ENCODE assay signal across 9 mouse cellular contexts in genomic region chr8:106405810-106406209, GRCm38 (mm10). TPM values are rescaled to one million over a fixed set of nuclear protein-coding genes. Genes with fewer than 3 reads are reported as not detected.
DNase-seq lines count a peak whose midpoint lies in the region; ATAC-seq and TF ChIP-seq lines count a peak whose summit lies in the region.
"Had no signal": no experiment of that assay in that cellular context is flagged by ENCODE, and none has a peak within 500 bp of the region (broad histone marks: within the 10 kb centered on the region; RNA-seq: fewer than 3 reads in every experiment).

No protein-coding gene starts in this region.

- no peak for TF ChIP-seq EP300 in heart, adult 2 months (IDR thresholded peaks at IDR 0.05; ENCODE audit: insufficient read depth, low read depth, low read length)

- no peak overlapping the region for H3K9ac ChIP-seq in kidney, embryonic 14.5 days (ENCODE audit: low read depth, low read length)
- H3K9ac ChIP-seq in heart, adult 2 months (ENCODE audit: low read depth, low read length) = no peak overlapping the region
- H3K9ac ChIP-seq in midbrain, embryonic 13.5 days (replicated peaks) = no peak overlapping the region

- peak; percentile 32 for DNase-seq in kidney, adult 11 months
- peak; percentile 41 for DNase-seq in cerebellum, adult 9-11 months
- DNase-seq in heart, adult 2 months = peak; percentile 41 to 46
- peak; percentile 43 for DNase-seq in kidney, postnatal 10 days
- no peak for DNase-seq in layer of hippocampus, postnatal 10 days (ENCODE audit: low spot score in 2 of 2)
- no peak for DNase-seq in right cerebral cortex, postnatal 4 days

- ATAC-seq in kidney, embryonic 14.5 days (ENCODE audit: low FRiP score, low TSS enrichment) = no peak
- no peak for ATAC-seq in midbrain, embryonic 13.5 days

- intact Hi-C loops in heart, adult 2 months (cut with DNase I) = no loop called here

- no peaks in the 10 kb centered on the region for H3K79me2 ChIP-seq in heart, adult 2 months (replicated peaks; ENCODE audit: control insufficient read depth, insufficient read depth, low read length)

- 56% methylated on average over 16 of the region's 16 CpGs for WGBS in kidney, embryonic 14.5 days
- 38% methylated on average over 16 of the region's 16 CpGs for WGBS in heart, adult 2 months
- WGBS in midbrain, embryonic 13.5 days = 79% methylated on average over 16 of the region's 16 CpGs

- no peak overlapping the region for H3K27ac ChIP-seq in kidney, embryonic 14.5 days (ENCODE audit: low read depth, low read length)
- peak overlapping the region; percentile 61 for H3K27ac ChIP-seq in heart, adult 2 months
- H3K27ac ChIP-seq in midbrain, embryonic 13.5 days = no peak overlapping the region

- no peaks in the 10 kb centered on the region for H3K36me3 ChIP-seq in kidney, embryonic 14.5 days (ENCODE audit: control insufficient read depth, insufficient read depth, low read length)
- no peaks in the 10 kb centered on the region for H3K36me3 ChIP-seq in heart, adult 2 months (ENCODE audit: control insufficient read depth, insufficient read depth, low read length)
- H3K36me3 ChIP-seq in midbrain, embryonic 13.5 days = no peaks in the 10 kb centered on the region

- H3K27me3 ChIP-seq in kidney, embryonic 14.5 days (ENCODE audit: control insufficient read depth, insufficient read depth, low read length) = no peaks in the 10 kb centered on the region
- H3K27me3 ChIP-seq in heart, adult 2 months (ENCODE audit: control insufficient read depth, insufficient read depth, low read length) = no peaks in the 10 kb centered on the region
- no peaks in the 10 kb centered on the region for H3K27me3 ChIP-seq in midbrain, embryonic 13.5 days

- peaks cover 12% of the 10 kb centered on the region; the same call in 1 of the 2 replicates for H3K4me1 ChIP-seq in kidney, embryonic 14.5 days (ENCODE audit: control insufficient read depth, insufficient read depth, low read length)
- H3K4me1 ChIP-seq in heart, adult 2 months (ENCODE audit: control insufficient read depth, insufficient read depth, low read length) = peaks cover 4% of the 10 kb centered on the region
- peaks cover 3% of the 10 kb centered on the region; the same call in 1 of the 2 replicates for H3K4me1 ChIP-seq in midbrain, embryonic 13.5 days (replicated peaks)

- H3K4me2 ChIP-seq in kidney, embryonic 14.5 days (replicated peaks; ENCODE audit: low read depth, low read length) = no peak overlapping the region
- no peak overlapping the region for H3K4me2 ChIP-seq in midbrain, embryonic 13.5 days (replicated peaks)
- H3K4me2 ChIP-seq: midbrain, embryonic 11.5 days had no signal

- no peaks in the 10 kb centered on the region for H3K9me3 ChIP-seq in kidney, embryonic 14.5 days (ENCODE audit: control insufficient read depth, low read length)
- no peaks in the 10 kb centered on the region for H3K9me3 ChIP-seq in midbrain, embryonic 13.5 days

- TF ChIP-seq CTCF in heart, adult 2 months (IDR thresholded peaks at IDR 0.05) = no peak

- no peak for TF ChIP-seq POLR2A in heart, adult 2 months (IDR thresholded peaks at IDR 0.05; ENCODE audit: insufficient read depth, low read depth, low read length)

- no peak overlapping the region for H3K4me3 ChIP-seq in kidney, embryonic 14.5 days (ENCODE audit: low read length)
- H3K4me3 ChIP-seq in heart, adult 2 months = peak overlapping the region; percentile 3; the same call in 1 of the 2 replicates
- H3K4me3 ChIP-seq in midbrain, embryonic 13.5 days (replicated peaks) = no peak overlapping the region

RNA-seq across cellular contexts. Expression of gene Zfp90, which starts 9.3 kb away (rescaled TPM):
- 15.9 and 19.5 TPM in 2 replicates for polyA plus RNA-seq in kidney, embryonic 14.5 days (2014; fragmentation: Nextera tagmentation; extraction: Ambion mirVana)
- total RNA-seq in heart, adult 2 months (2021) = 1 to 10 TPM; 2.7 to 3.8 TPM
- 1.8 and 2.8 TPM in 2 replicates for polyA plus RNA-seq in heart, adult 2 months (2012; rRNA removed)
- 10 to 100 TPM; 20.2 to 21.5 TPM for total RNA-seq in layer of hippocampus, postnatal 10 days (2021)
- polyA plus RNA-seq in midbrain, embryonic 13.5 days (2015; fragmentation: Nextera tagmentation; extraction: Ambion mirVana) = 44.4 and 46.9 TPM in 2 replicates

Comparison
In these comparisons a context has a peak if more than half of its experiments do, and no peak if none do; other contexts are left out.
1. DNase-seq: peak in kidney, adult 11 months (single experiment), cerebellum, adult 9-11 months (single experiment), heart, adult 2 months (2 of 2) and kidney, postnatal 10 days (single experiment); none in layer of hippocampus, postnatal 10 days (0 of 2) and right cerebral cortex, postnatal 4 days (single experiment).